Mouse (Mus musculus) heart, postnatal 0 days (tissue): Measurements from ENCODE around the gene Tor2a. TPM values are rescaled to one million over a fixed set of nuclear protein-coding genes. Genes with fewer than 3 reads are reported as not detected.
A peak's percentile ranks its signal among the peaks of the same experiment; 100 is the strongest.

Experiments
- ATAC-seq: fragments of 200-750 bp; cut with Nextera tagmentation; 2 replicates; pipeline ENCODE4 v1.8.0; 2017; ENCODE audit warnings: low read depth, moderate number of reproducible peaks, moderate library complexity; ENCODE audit not compliant: insufficient read depth
- DNase-seq: peaks from one replicate; pipeline ENCODE4 v3.0.0-alpha.2; 2016; ENCODE audit warnings: low spot score
- H3K27ac ChIP-seq: fragments of 300-500 bp; sonication (generic); 2 replicates; pipeline ENCODE4 v1.5.1; 2014; ENCODE audit warnings: low read depth, mild to moderate bottlenecking
- H3K27me3 ChIP-seq: fragments of 300-500 bp; sonication (generic); 2 replicates; pipeline ENCODE4 v1.6.1; 2014; ENCODE audit warnings: low read length, mixed read lengths; ENCODE audit not compliant: control insufficient read depth, insufficient read depth
- H3K36me3 ChIP-seq: fragments of 300-500 bp; sonication (generic); replicated peaks from 2 replicates; pipeline ENCODE4 v1.6.1; 2014; ENCODE audit warnings: low read length, mixed read lengths; ENCODE audit not compliant: control insufficient read depth, insufficient read depth
- H3K4me1 ChIP-seq: fragments of 300-500 bp; sonication (generic); 2 replicates; pipeline ENCODE4 v1.6.1; 2014; ENCODE audit warnings: antibody characterized with exemption; ENCODE audit not compliant: control insufficient read depth, insufficient read depth
- H3K4me2 ChIP-seq: fragments of 300-500 bp; sonication (generic); 2 replicates; pipeline ENCODE4 v1.6.1; 2014; ENCODE audit warnings: low read depth, mild to moderate bottlenecking, low read length, moderate library complexity
- H3K4me3 ChIP-seq: fragments of 300-500 bp; sonication (generic); 2 replicates; pipeline ENCODE4 v1.5.1; 2014; ENCODE audit warnings: low read depth, low read length
- H3K9ac ChIP-seq: fragments of 300-500 bp; sonication (generic); replicated peaks from 2 replicates; pipeline ENCODE4 v1.6.1; 2014; ENCODE audit warnings: low read depth, low read length, mixed read lengths
- H3K9me3 ChIP-seq: fragments of 300-500 bp; sonication (generic); replicated peaks from 2 replicates; pipeline ENCODE4 v1.6.1; 2016; ENCODE audit warnings: low read length; ENCODE audit not compliant: control insufficient read depth
- CTCF ChIP-seq: IDR thresholded peaks from 2 replicates; pipeline ENCODE4 v1.5.1; 2016; ENCODE audit warnings: antibody characterized with exemption, control low read depth, low read depth
- EP300 ChIP-seq: IDR thresholded peaks from 2 replicates; pipeline ENCODE4 v1.6.1; 2016; ENCODE audit warnings: antibody characterized with exemption, low read depth
- WGBS: fragments of 180-500 bp; shearing (Covaris S2); extraction: QIAGEN DNeasy Blood & Tissue Kit; methylation state at CpG from one replicate; pipeline ENCODE4 v1.1.7; 2014; 5-methylcytosine and 5-hydroxymethylcytosine counted together
- polyA plus RNA-seq: library from polyadenylated mRNA; unstranded; fragments of >200 nt; fragmentation: Nextera tagmentation; extraction: Ambion mirVana; gene quantifications from 2 replicates; pipeline ENCODE4 v1.2.1, GENCODE M21; 2015
- total RNA-seq: library from RNA; depleted of rRNA; stranded (reverse); fragments of >200 nt; gene quantifications from 2 replicates; pipeline ENCODE4 v1.2.3, GENCODE M21; 2014; ENCODE audit warnings: low replicate concordance; rRNA removed

Gene Tor2a
- total RNA-seq = 34.6 and 65.3 TPM in 2 replicates
- 27.5 and 28.5 TPM in 2 replicates for polyA plus RNA-seq

GRCm38 (mm10) chr2:32757056-32757845 lies at the start of gene Tor2a:
TSS of gene Tor2a (plus strand) at chr2:32757234.
- H3K4me3 ChIP-seq = peak within 1 kb of the TSS; percentile 60
- TF ChIP-seq EP300 (peak; percentile 46; the same call in 1 of the 2 replicates), CTCF (peak; percentile 95)
- H3K27ac ChIP-seq = peak within 1 kb of the TSS; percentile 84
- DNase-seq (peak; percentile 98), ATAC-seq (peak; percentile 95)
- H3K9ac ChIP-seq = peak within 1 kb of the TSS; percentile 77
- H3K4me2 ChIP-seq = peak within 1 kb of the TSS; percentile 65
- H3K4me1 ChIP-seq = no peaks in the 10 kb centered on the region
- WGBS = under 1% methylated on average over 64 of the region's 66 CpGs
- no peaks in the 10 kb centered on the region for H3K27me3 ChIP-seq
- no peaks in the 10 kb centered on the region for H3K9me3 ChIP-seq
- H3K36me3 ChIP-seq = peaks cover 53% of the 10 kb centered on the region

GRCm38 (mm10) chr2:32708643-32709042 lies 48.4 kb upstream of the Tor2a start:
- H3K4me3 ChIP-seq = no peak overlapping the region
- H3K36me3 ChIP-seq = peaks cover 73% of the 10 kb centered on the region
- TF ChIP-seq CTCF = peak; percentile 81
- no peak for TF ChIP-seq EP300
- peaks cover 9% of the 10 kb centered on the region for H3K4me1 ChIP-seq
- H3K27me3 ChIP-seq = no peaks in the 10 kb centered on the region
- 41% methylated on average over 3 of the region's 3 CpGs for WGBS
- DNase-seq (peak; percentile 53), ATAC-seq (no peak)
- H3K9me3 ChIP-seq = no peaks in the 10 kb centered on the region
- no peak overlapping the region for H3K9ac ChIP-seq
- H3K4me2 ChIP-seq = no peak overlapping the region
- no peak overlapping the region for H3K27ac ChIP-seq

GRCm38 (mm10) chr2:32709521-32710137 lies 47.4 kb upstream of the Tor2a start:
- DNase-seq (no peak), ATAC-seq (no peak)
- TF ChIP-seq EP300 (no peak), CTCF (no peak)
- 79% methylated on average over 20 of the region's 20 CpGs for WGBS
- Histone ChIP-seq H3K27ac (no peak overlapping the region), H3K36me3 (peaks cover 64% of the 10 kb centered on the region), H3K9ac (no peak overlapping the region), H3K4me2 (no peak overlapping the region), H3K4me3 (no peak overlapping the region), H3K27me3 (no peaks in the 10 kb centered on the region), H3K4me1 (peaks cover 9% of the 10 kb centered on the region), H3K9me3 (no peaks in the 10 kb centered on the region)

- Histone ChIP-seq H3K27me3 (no peaks in the 10 kb centered on the region), H3K9ac (no peak overlapping the region), H3K4me1 (peaks cover 14% of the 10 kb centered on the region), H3K9me3 (no peaks in the 10 kb centered on the region), H3K27ac (no peak overlapping the region), H3K36me3 (peaks cover 56% of the 10 kb centered on the region), H3K4me3 (no peak overlapping the region), H3K4me2 (no peak overlapping the region)
- DNase-seq (no peak), ATAC-seq (no peak)
- WGBS = 71% methylated on average over 5 of the region's 5 CpGs
- TF ChIP-seq EP300 = no peak
- TF ChIP-seq CTCF = no peak
Measured at GRCm38 (mm10) chr2:32710425-32710824, 46.6 kb upstream of the Tor2a start.

GRCm38 (mm10) chr2:32711301-32712056 lies 45.6 kb upstream of the Tor2a start:
- Histone ChIP-seq H3K36me3 (peaks cover 45% of the 10 kb centered on the region), H3K27ac (peak overlapping the region; percentile 90), H3K4me2 (peak overlapping the region; percentile 79), H3K9me3 (no peaks in the 10 kb centered on the region), H3K27me3 (no peaks in the 10 kb centered on the region), H3K4me3 (peak overlapping the region; percentile 70), H3K4me1 (peaks cover 15% of the 10 kb centered on the region), H3K9ac (peak overlapping the region; percentile 65)
- TF ChIP-seq CTCF (no peak; the same call in 1 of the 2 replicates), EP300 (no peak)
- DNase-seq (no peak), ATAC-seq (no peak)
- 22% methylated on average over 9 of the region's 9 CpGs for WGBS
